Mouse (Mus musculus): ENCODE measurements around the gene S1pr4.

- no peak for TF ChIP-seq POLR2A (IDR thresholded peaks at IDR 0.05; ENCODE audit: low read depth, low read length)
- TF ChIP-seq CTCF (IDR thresholded peaks at IDR 0.05; ENCODE audit: extremely low read depth, insufficient read length, insufficient replicate concordance, low read depth, low read length): no peak
Observed at GRCm38 (mm10) chr10:81513798-81514197, 13.9 kb upstream of the S1pr4 start.
